Mouse (Mus musculus) stomach, embryonic 16.5 days (tissue): ENCODE results near the gene Rbm7. TPM values are rescaled to one million over a fixed set of nuclear protein-coding genes. Genes with fewer than 3 reads are reported as not detected.

Source experiments
- ATAC-seq: fragments of 200-750 bp; cut with Nextera tagmentation; 2 replicates; pipeline ENCODE4 v1.8.0; 2017; ENCODE audit warnings: moderate number of reproducible peaks, moderate TSS enrichment; ENCODE audit not compliant: insufficient read depth, low FRiP score
- H3K27ac ChIP-seq: fragments of 300-500 bp; sonication (generic); 2 replicates; pipeline ENCODE4 v1.5.1; 2014; ENCODE audit warnings: low read length
- H3K27me3 ChIP-seq: fragments of 300-500 bp; sonication (generic); 2 replicates; pipeline ENCODE4 v1.6.1; 2014; ENCODE audit warnings: low read length, control low read depth, mixed read lengths; ENCODE audit not compliant: control insufficient read depth, insufficient read depth
- H3K36me3 ChIP-seq: fragments of 300-500 bp; sonication (generic); 2 replicates; pipeline ENCODE4 v1.6.1; 2014; ENCODE audit warnings: low read length; ENCODE audit not compliant: control insufficient read depth, insufficient read depth
- H3K4me1 ChIP-seq: fragments of 300-500 bp; sonication (generic); 2 replicates; pipeline ENCODE4 v1.6.1; 2014; ENCODE audit warnings: low read length, control low read depth, mixed read lengths; ENCODE audit not compliant: control insufficient read depth, insufficient read depth
- H3K4me2 ChIP-seq: fragments of 300-500 bp; sonication (generic); 2 replicates; pipeline ENCODE4 v1.6.1; 2014; ENCODE audit warnings: low read depth, low read length, mixed read lengths
- H3K4me3 ChIP-seq: fragments of 300-500 bp; sonication (generic); replicated peaks from 2 replicates; pipeline ENCODE4 v1.5.1; 2014; ENCODE audit warnings: mild to moderate bottlenecking, low read length
- H3K9ac ChIP-seq: fragments of 300-500 bp; sonication (generic); 2 replicates; pipeline ENCODE4 v1.6.1; 2014; ENCODE audit warnings: low read length
- H3K9me3 ChIP-seq: fragments of 300-500 bp; sonication (generic); replicated peaks from 2 replicates; pipeline ENCODE4 v1.6.1; 2016; ENCODE audit warnings: low read length, control low read depth; ENCODE audit not compliant: control insufficient read depth
- WGBS: fragments of 180-500 bp; shearing (Covaris S2); extraction: QIAGEN DNeasy Blood & Tissue Kit; methylation state at CpG from one replicate; pipeline ENCODE4 v1.1.7; 2014; 5-methylcytosine and 5-hydroxymethylcytosine counted together
- microRNA-seq: library from miRNA; unstranded; fragments of <30 nt; microRNA quantifications from one replicate; pipeline ENCODE4, GENCODE M21; 2016
- polyA plus RNA-seq: library from polyadenylated mRNA; unstranded; fragments of >200 nt; fragmentation: Nextera tagmentation; extraction: Ambion mirVana; gene quantifications from 2 replicates; pipeline ENCODE4 v1.2.1, GENCODE M21; 2015

Rbm7 gene
- polyA plus RNA-seq, 1 experiment from 2014 or later, result 124 TPM

GRCm38 (mm10) chr9:48450066-48450465, 45.0 kb downstream of the Rbm7 start:
- no peaks in the 10 kb centered on the region for H3K4me1 ChIP-seq
- H3K9ac ChIP-seq, result no peak overlapping the region
- no peak for ATAC-seq
- no peak overlapping the region for H3K4me3 ChIP-seq
- H3K36me3 ChIP-seq, result no peaks in the 10 kb centered on the region
- no peak overlapping the region for H3K27ac ChIP-seq
- 90% methylated on average over 17 of the region's 17 CpGs for WGBS
- no peaks in the 10 kb centered on the region for H3K27me3 ChIP-seq
- H3K4me2 ChIP-seq, result no peak overlapping the region
- no peaks in the 10 kb centered on the region for H3K9me3 ChIP-seq

GRCm38 (mm10) chr9:48447783-48448209, 47.3 kb downstream of the Rbm7 start:
- no peak overlapping the region for H3K27ac ChIP-seq
- H3K9me3 ChIP-seq, result no peaks in the 10 kb centered on the region
- H3K4me2 ChIP-seq, result no peak overlapping the region
- WGBS, result 37% methylated on average over 5 of the region's 5 CpGs
- H3K9ac ChIP-seq, result no peak overlapping the region
- ATAC-seq, result no peak
- no peak overlapping the region for H3K4me3 ChIP-seq
- no peaks in the 10 kb centered on the region for H3K27me3 ChIP-seq
- H3K4me1 ChIP-seq, result no peaks in the 10 kb centered on the region
- no peaks in the 10 kb centered on the region for H3K36me3 ChIP-seq

DNA sequence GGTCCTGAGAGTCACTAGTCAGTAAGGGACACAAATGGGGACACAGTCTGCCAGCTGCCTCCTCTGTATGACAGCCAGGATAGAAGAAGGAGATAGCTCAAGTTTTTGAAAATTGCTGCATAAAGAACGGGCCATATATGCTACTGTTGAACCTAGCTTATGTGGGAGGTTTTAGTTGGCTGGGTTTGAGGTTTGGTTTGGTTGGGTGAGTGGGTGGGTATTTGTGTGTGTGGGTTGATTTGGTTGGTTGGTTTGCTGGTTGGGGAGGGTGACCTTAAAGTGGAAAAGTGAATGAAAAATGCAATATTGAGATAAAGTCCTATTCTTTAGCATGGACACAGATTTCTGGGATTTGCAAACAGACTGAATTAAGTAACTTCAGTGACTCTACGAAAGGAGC, 50.3 kb downstream of the Rbm7 start:
- no peaks in the 10 kb centered on the region for H3K9me3 ChIP-seq
- H3K36me3 ChIP-seq, result no peaks in the 10 kb centered on the region
- H3K27ac ChIP-seq, result no peak overlapping the region
- H3K4me2 ChIP-seq, result no peak overlapping the region
- ATAC-seq, result no peak
- H3K27me3 ChIP-seq, result no peaks in the 10 kb centered on the region
- no peaks in the 10 kb centered on the region for H3K4me1 ChIP-seq
- 67% methylated on average over 2 of the region's 2 CpGs for WGBS
- no peak overlapping the region for H3K9ac ChIP-seq
- H3K4me3 ChIP-seq, result no peak overlapping the region

DNA sequence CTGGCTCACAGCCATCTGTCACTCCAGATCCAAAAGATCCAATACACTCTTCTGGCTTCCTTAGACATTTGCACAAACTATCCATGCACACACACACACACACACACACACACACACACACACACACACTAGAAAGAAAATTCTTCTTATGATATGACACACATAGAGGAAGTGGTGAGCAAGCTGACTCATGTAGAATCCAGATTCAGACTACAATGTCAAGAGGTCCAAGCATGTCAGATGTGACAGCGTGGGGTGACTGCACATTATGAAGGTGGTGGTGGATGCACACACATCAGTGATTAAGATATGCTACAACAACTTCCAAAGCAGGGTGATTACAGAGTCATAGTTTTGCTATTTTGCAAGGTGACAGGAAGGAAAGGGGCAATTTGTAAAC, 51.2 kb downstream of the Rbm7 start:
- Histone ChIP-seq H3K27me3 (no peaks in the 10 kb centered on the region), H3K9ac (no peak overlapping the region), H3K27ac (no peak overlapping the region), H3K9me3 (no peaks in the 10 kb centered on the region), H3K36me3 (no peaks in the 10 kb centered on the region), H3K4me2 (no peak overlapping the region), H3K4me3 (no peak overlapping the region), H3K4me1 (no peaks in the 10 kb centered on the region)
- ATAC-seq, result no peak
- 75% methylated on average over 1 of the region's 1 CpGs for WGBS

Small RNA genes lying within 50 kb of the gene (microRNA-seq; reads per million reads assigned to microRNA genes)
- not detected for gene Gm23653

Other genes starting within 250 kb of the Rbm7 start
- gene Nxpe2, start 141.8 kb downstream of the Rbm7 start, polyA plus RNA-seq, result 5.7 and 6.7 TPM in 2 replicates
- gene Rexo2, start 14.7 kb downstream of the Rbm7 start, polyA plus RNA-seq, result 141 and 149 TPM in 2 replicates
- 25.4 and 29.2 TPM in 2 replicates for gene Gm5617, start 143 bp upstream of the Rbm7 start, polyA plus RNA-seq
- 2.4 and 2.8 TPM in 2 replicates for gene Nnmt, start 109.9 kb upstream of the Rbm7 start, polyA plus RNA-seq